Mouse (Mus musculus): ENCODE data around the gene Man1c1. TPM values are rescaled to one million over a fixed set of nuclear protein-coding genes. Genes with fewer than 3 reads are reported as not detected.

Man1c1 gene
- total RNA-seq, 2 experiments from 2014 or later, result 14.2 to 16.3 TPM

DNA sequence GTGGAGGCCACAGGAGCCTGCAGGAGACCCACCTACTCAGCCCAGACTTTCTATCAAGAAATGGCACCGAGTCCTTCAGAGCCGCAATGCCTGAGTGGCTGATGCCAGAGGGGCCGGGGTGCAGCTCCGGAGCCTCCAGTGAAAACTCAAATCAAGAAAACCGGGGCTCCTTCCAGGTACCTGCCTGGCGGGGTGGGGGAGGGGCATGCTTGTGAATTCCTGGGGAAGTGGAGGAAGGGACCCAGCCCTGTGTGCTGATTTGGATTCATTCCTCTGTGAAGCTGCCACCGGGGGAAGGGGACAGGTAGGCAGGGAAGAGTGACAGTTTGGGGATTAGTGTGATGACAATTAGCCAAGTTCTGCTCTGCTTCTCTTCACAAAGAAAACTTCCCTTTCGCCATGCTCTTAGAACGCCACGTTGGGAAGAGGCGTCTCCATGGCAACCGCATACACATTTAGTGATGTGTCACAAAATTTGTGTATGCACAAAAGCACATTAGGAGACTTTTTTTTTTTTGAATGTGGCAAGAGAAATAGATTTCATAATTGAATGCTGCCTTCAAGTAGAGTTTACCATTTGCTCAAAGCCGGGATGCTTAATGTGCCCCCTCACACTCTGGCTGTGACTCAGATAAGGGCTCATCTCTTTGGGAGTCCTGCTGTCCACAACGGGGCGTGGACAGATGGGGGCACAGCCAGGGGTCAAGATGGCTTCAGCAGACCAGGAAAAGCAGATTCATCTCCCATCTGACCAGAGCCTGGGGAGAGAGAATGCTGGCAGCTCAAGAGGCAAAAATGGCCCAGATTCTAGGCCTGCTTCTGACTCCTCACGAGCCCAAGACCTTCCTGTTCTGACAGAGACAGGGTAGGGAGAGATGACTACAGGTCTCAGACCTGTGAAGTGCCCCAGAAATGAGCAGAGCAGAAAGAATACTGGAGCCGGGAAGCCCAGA, 26.3 kb downstream of the Man1c1 start:
- no peak for DNase-seq (ENCODE audit: low spot score in 2 of 2)

DNA sequence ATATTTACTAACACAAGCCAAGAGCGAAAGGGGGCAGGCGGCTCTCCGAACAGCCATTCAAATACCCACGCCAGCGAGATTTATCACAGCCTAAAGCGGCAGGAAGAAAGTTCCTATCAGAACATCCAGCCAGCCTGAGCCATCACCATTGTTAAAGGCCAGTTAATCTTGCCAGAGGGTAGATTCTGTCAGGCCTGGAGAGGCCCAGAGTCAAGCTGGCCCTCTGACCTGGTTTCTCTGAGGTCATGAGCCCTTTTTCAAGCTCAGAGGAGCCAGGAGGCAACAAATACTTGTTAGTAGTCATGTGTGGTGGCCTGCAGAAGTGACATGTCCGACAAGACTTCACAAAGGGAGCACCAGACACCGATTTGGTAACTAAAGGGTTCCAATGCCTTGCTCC, 28.3 kb downstream of the Man1c1 start:
- no peak for DNase-seq (ENCODE audit: low spot score in 2 of 2)

DNA sequence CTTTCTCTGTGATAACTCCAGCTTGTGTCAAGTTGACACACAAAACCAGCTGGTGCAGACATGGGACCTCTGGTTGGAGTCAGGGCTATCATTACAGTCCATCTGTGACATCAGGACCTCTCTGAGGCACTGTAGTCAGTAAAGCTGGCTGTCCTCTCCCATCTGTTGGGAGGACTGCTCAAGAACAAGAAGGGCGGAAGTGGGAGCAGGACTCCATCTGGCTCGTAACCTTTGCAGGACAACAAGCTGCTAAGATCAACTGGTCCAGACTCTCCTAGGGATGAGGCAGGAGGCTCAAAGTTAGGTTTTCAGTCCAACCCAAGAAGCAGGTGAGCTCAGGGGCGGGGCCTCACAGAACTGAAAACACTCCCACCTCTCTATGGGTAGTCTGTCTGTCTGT, 29.1 kb downstream of the Man1c1 start:
- DNase-seq (ENCODE audit: low spot score in 2 of 2), result no peak

DNA sequence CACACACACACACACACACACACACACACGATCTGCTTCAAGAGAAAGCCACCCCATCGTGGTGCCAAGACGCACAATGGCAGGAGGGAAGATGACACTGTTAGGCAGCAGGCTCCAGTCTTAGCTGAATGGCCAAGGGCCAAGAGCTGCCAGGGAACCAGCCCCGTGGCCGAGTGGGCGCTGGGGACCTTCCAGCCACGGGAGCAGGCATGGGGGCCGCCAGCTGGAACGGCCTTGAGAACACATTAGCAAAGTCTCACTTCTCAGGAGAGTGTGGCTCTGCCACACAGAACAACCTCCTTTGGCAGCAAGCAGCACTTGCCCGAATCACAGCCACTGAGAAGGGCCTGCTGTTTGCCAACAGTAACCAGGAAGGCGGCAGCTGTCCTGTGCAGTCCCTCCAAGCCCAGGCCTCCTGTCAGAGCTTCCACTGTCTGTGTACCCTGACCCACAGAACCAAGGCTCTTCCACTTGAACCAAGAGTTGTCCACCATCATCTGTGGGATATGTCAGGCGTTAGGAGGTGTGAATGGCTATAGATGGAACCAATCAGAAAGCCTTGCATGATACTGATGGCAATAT, 30.1 kb downstream of the Man1c1 start:
- peak; percentile 51 to 74 for DNase-seq (ENCODE audit: low spot score in 2 of 2)

DNA sequence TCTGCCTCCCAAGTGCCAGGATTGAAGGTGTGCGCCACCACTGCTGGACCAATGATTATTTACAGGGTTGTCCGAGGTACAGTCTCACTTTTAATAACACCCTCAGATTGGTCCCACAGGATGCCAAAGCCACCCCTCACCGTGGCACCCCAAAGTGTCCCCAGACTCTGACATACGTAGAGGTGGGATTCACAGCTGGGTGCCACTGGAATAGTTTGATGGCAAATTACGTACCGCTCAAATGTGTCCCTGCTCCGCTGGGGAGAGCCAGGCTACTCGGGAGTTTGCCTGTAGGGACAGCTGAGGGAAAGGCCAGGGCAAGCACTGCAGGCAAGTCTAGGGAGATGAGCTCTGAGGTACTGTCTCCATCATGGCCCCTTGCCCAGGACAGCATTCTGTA, 30.9 kb downstream of the Man1c1 start:
- no peak for DNase-seq (ENCODE audit: low spot score in 2 of 2)

DNA sequence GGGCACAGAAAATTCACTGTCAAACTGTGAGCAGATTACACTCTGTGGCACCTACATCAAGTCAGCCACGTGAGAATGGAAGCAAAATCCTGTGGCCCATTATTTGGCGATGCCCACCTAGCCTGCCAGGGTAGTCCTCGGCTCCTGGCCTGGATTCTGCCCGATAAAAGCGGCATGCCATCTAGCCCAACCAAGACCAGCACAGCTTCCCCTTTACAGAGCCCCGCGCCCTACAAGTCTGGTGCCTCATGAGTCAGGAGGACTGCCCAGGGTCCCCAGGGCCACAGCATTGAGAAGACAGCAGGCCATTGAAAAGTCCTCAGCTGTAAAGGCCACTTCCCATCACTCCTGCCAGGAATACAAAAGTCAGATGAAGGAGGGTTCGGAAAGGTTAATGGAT, 31.8 kb downstream of the Man1c1 start:
- no peak for DNase-seq (ENCODE audit: low spot score in 2 of 2)

DNA sequence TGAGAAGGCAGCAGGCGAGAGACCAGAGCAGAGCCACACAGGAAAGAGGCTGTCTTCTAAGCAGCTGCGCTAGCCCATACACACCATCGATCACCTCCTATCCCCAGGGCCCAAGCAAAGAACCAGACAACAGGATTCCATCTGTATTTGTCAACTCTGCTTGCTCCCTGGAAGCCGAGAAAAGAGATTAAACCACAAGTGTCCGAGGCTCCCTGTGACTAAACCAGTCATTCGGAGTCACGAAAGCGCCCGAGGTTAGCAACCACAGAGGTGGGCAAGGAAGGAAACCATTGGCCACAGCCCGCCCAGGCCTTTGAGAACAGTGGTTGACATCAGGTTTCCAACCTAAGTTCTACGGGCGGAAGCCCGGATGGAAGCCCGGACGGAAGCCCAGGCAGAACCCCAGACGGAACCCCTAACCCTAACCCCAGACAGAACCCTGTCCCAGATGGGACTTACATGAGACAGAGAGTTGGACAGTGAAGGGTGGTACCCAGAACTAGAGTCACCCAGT, 32.4 kb downstream of the Man1c1 start:
- no peak for DNase-seq (ENCODE audit: low spot score in 2 of 2)

DNA sequence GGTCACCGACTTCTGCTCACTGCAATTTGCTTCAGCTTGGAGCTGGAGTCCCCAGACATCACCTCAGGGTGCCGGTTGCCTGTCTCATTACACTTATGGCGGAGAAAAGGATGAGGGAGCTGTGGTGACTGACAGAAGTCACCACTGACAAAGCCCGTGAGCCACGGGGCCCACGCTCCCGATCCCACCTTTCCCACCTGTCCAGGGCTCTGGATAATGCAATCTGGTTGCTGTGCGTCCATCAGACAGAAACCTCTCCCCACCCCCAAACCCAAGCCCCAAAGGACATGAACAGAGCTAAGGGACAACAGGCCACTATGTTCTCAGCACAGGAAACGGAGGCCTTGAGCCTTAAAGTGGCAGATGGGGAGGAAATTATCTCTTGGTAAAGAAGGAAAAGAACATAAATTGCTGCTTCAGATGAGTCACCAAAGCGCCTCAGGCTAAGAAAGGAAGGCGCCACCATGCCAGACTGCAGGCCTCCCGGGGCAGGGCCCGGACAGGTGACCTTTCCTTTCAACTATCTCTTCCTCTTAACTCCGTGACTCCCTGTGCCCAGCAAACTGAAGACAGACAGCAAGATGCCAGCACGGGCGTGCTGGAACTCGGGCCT, 34.2 kb downstream of the Man1c1 start:
- DNase-seq (ENCODE audit: low spot score in 2 of 2), result no peak

DNA sequence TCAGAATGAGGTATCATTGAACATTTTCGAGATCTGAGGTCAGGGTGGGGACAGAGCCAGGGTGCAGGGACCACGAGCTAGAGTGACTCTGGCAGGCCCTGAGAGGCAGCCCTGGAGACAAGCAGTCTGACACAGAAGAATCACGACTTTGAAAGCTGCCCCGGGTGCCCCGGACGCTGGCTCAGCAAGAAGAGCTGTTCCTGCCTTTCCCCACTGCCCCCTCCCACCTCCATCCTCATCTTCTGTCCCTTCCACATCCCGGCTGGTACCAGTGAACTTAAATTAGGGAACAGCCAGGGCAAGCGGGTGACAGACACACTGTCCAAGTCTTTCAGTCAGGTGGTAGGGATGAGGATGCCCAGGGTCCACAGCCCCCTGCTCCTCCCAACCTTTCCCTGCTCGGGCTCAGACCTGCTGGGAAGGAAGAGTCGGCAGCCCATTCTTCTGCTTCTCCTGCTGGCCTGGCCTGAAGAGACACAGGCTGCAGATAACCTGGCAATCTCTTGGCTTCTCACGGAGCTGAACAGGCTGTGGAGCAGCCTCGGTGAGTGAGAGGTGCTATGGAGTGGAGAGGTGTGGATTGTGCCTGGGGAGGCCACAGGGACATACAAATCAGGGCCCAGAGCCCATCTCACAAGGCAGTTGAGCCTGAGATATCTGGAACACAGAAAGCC, 35.6 kb downstream of the Man1c1 start:
- DNase-seq (ENCODE audit: low spot score in 2 of 2), result no peak

DNA sequence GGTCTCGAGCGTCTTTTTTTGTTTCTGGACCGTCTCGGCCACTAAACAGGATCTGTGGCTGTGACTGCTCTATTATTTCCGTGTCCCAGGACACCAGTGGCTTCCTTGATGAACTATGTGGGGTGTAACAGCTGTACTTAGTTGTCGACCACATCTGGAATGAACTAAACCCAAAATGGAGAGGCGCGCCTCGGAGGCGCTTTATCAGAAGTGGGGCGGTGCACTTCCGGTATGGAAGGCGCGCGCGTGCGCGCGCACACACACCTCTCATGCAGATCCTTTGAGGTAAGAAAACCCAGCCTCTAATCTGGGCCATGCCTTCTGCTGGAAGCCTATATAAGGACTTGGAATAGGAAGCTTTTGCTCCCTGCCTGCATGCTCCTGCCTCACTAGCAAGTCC, 37.7 kb downstream of the Man1c1 start:
- no peak for DNase-seq (ENCODE audit: low spot score in 2 of 2)

DNA sequence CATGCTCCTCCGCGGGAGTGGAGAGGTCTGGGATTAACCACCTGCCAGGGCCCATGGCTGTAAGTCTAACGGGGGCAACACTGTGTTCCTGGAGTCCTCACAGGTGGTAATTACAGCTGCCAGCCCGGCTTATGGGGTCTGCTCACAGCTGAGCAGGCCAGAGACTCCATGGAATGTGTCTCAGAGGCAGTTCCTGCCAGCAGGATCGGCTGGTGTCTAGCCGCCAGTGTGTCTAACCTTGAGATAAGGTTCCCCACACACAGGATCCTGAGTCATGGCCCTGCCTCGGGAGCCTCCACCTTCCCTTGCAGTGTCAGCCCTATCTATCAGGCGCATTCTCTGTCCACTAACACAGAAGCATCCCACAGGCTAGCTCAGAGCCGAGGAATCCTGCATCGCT, 41.0 kb downstream of the Man1c1 start:
- DNase-seq (ENCODE audit: low spot score in 2 of 2), result no peak

DNA sequence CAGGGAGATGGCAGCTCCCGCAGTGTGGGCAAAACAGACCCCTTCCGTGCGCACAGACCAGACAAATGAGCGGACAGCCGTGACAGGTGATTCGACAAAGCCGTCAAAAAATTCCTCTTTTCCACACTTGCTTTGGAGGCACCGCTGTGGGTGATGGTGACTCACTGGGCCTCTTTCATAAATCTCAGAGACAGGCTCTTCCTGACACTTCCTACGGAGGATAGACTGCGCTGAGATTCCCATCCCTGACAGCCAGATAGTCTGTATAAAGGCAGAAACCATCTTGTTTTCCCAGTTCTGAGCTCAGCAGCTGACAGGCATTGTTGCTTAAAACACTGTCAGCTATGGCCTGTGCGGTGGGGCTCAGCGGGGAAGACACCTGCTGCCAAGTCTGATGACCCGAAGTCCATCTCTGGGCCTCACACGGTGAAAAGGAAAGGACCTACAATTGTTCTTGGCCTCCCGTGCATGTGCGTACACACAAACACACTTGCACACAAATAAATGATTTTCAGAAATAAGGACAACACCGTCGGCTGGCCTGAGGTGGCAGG, 43.4 kb downstream of the Man1c1 start:
- DNase-seq (ENCODE audit: low spot score in 2 of 2), result no peak

DNA sequence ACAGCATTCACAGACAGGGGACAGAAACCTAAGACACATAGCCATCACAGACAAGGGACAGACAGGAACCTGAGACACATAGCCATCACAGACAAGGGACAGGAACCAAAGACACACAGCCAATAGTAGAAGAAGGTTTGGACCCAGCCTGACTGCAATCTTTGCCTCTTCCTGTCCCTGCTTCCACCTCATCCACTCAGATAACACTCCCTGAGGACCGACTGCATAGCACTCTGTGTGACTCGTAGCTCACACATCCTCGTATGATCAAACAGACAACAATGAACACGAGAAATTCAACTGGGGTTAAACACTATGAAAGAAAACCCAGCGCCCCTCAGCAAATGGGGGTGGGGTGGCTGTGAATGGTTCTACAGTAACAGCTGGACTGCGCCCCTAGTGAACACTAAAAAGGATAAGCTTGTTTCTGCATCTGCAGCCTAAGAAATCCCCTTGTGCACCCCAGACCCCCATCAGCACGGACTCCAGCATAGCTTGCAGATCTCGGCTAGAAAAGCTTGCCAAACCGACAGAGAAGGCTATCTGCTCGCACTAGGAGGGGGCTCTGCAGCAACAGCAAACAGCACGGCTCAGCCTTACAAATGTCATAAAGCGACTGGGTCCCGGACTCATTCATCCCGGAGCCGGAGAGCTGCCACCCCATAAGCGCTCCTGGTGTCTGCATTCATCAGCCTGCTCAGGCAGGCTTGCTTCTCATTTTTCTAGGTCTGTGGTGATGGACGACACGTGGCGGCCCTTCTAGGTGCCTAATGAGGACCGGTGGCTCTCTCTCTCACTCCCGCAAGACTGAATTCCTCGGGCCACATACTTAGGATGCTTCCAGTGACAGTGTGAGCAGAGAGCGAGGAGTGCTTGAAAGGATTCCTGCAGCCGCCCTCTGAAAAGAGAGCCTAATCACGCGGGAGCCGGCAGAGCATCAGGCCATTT, 44.5 kb downstream of the Man1c1 start:
- no peak for DNase-seq (ENCODE audit: low spot score in 2 of 2)

DNA sequence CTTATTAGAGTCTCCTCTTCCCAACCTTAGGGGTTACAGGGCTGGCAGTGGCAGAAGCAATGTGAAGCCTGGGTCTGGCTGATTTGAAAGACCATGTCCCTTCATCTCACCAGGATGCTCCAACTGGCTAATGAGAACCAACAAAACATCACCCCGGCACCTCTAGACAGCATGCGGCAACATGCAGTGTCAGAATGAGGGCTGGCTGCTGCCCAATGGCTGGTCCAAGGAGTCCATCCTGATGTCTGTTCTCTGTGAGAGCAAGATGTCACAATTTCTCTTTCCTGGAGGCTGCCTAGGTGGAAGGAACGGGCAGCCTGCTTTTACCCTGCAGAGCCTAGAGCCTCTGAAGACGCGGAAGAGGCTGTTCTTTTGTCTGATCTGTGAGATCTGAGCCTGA, 46.6 kb downstream of the Man1c1 start:
- DNase-seq (ENCODE audit: low spot score in 2 of 2), result no peak

DNA sequence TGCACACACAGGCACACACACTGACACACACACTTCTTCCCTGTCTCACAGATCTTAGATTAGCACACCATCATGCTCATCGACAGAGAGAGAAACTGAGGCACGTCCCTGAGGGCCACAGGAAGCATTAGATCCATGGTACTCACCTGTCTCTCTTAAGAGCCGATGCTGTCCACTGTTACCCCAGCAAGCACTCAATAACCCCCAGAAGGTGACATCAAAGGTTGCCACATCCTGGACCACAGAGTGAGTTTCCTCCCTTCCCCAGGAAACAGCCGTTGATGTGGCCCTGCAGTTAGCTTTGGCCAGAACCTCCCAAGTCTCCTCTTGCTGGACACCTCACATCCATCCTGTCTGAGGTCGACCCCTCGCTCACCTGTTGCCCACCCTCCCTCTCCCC, 49.7 kb downstream of the Man1c1 start:
- no peak for DNase-seq (ENCODE audit: low spot score in 2 of 2)

DNA sequence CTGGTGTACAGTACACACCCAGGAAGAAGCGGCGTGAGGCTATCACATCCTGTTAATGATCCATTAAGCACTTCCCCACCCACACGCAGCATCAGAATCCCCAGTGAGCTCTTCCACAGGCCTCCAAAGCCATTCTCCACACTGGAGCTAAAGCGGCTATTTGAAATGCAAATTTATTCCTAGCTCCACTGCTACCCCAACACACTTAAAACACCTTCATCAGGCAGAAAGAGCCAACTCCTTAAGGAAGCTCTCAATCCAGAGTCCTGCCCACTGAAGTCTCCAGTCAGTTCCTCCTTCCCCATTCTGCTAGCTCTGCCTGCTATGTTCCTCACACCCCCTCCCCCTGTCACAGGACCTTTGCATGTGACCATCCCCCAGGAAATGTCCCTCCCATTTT, 51.4 kb downstream of the Man1c1 start:
- no peak for DNase-seq (ENCODE audit: low spot score in 2 of 2)

DNA sequence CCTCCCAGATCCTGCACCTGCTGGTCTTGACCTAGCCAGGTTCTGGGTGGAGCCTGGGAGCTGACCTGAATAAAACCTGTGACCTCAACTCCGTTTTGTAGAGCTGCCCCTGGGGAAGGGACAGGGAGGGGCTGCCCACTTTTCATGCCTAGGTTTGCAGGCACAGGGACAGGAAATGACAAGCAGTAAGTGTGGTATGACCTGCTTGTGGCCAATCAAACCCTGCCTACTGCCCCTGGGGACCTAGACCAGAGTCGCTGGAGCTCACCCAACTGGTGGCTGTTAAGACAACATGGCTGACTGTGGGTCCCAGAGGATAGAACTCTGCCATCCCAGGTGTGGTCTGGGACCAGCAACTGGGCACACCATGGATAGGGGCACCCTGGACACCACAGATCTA, 51.9 kb downstream of the Man1c1 start:
- DNase-seq (ENCODE audit: low spot score in 2 of 2), result no peak

DNA sequence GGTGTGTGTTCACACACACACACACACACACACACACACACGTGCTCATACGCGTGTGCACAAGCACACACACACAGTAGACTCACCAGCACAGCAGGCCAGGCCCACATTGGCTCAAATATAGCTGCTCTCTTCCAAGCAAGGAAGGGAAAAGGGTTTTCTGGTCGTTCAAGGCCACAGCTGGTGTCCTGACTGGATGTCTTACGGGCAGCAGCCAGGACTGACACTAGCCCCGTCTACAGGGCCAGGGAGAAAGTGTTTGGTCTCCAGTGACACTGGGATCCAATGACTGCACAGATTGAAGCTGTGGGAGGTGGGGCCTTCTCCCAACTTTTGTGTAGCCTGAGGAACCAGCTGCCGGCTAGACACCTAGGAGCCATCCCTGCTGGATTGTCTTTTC, 52.7 kb downstream of the Man1c1 start:
- no peak for DNase-seq (ENCODE audit: low spot score in 2 of 2)

DNA sequence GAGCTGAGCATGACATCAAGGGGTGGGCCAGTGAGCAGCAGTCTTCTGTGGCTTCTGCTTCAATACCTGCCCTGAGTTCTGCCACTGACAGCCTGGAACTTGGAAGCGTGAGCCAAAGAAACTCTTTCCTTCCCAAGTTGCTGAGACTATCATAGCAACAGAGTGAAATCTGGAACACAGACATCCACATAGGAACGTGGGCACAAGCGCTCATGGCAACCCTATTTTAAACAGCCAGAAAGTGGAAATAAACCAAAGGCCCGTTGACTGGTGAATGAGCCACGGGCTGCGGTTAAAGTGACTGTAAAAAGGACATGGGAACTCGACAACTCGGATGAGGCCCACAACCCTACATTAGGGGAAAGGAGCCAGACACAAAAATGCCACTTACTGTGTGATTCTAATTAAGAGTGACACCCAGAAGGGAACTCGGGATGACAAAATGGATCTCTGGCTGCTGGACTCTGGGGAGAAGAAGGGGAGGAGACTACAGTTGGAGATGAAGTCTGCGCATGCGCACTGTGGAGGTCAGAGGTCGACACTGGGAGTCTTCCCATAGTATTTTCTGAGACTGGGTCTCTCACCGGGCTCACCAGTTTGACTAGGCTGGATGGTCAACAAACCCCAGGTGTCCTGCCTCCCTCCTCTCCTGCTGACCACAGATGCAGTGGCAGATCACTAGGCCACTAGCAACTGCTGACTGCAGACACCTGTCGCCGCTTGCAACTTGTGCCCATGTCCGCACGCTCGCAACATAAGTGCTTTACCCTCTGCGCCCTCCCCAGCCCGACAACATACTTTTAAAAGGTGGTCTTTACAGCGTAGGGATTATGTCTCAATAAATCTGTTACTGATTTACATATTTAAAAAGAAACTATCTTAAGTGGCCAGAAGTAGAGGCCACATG, 58.8 kb downstream of the Man1c1 start:
- no peak for DNase-seq (ENCODE audit: low spot score in 2 of 2)

All from layer of hippocampus, postnatal 10 days (tissue).